Mouse (Mus musculus): ENCODE measurements around the gene Adamtsl2. TPM values are rescaled to one million over a fixed set of nuclear protein-coding genes. Genes with fewer than 3 reads are reported as not detected.

Adamtsl2 gene
- total RNA-seq, 2 experiments from 2014 or later = 19.1 to 26.8 TPM

GRCm38 (mm10) chr2:27146840-27147239, 67.7 kb downstream of the Adamtsl2 start:
- DNase-seq (ENCODE audit: low spot score) = no peak
- intact Hi-C loops (cut with DNase I) = no loop called here

DNA sequence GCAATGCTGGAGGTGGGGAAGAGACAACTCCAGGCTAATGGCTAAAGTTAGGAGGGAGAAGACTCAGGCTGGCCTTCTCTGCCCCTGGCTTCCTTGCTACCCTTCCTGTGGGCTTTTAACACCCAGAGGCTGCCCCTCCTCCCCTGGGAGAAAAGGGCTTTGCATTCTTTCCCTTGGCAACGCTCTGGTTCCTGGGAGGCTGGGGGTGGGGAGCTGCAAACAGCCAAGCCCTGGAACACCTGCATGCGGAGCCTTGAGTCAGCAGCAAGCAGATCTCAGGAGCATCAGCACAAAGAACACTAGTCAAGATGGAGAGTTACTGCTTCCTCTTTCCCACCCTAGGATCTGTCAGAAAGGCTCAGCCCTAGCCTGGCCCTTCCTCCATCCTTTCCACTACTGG, 70.3 kb downstream of the Adamtsl2 start:
- intact Hi-C loops (cut with DNase I) = no loop called here
- no peak for DNase-seq (ENCODE audit: low spot score)

- intact Hi-C loops (cut with DNase I) = no loop called here
- no peak for DNase-seq (ENCODE audit: low spot score)
These were observed 75.4 kb downstream of the Adamtsl2 start for GRCm38 (mm10) chr2:27154466-27155185.

GRCm38 (mm10) chr2:27156596-27156995, 77.4 kb downstream of the Adamtsl2 start:
- intact Hi-C loops (cut with DNase I) = no loop called here
- DNase-seq (ENCODE audit: low spot score) = no peak

Other genes with a start within 250 kb of the Adamtsl2 start
- not detected for gene Abo, start 214.4 kb upstream of the Adamtsl2 start, total RNA-seq (2021)
- 10 to 100 TPM; 12.2 to 13.9 TPM for gene Surf6, start 176.5 kb upstream of the Adamtsl2 start, total RNA-seq (2021)
- 10 to 100 TPM; 23.7 to 25.6 TPM for gene Med22, start 168.7 kb upstream of the Adamtsl2 start, total RNA-seq (2021)
- 100 to 1,000 TPM; 274 to 280 TPM for gene Rpl7a, start 168.6 kb upstream of the Adamtsl2 start, total RNA-seq (2021)
- 10 to 100 TPM; 14.7 to 14.8 TPM for gene Surf2, start 163.0 kb upstream of the Adamtsl2 start, total RNA-seq (2021)
- gene Surf1, start 162.8 kb upstream of the Adamtsl2 start, total RNA-seq (2021) = 10 to 100 TPM; 49.4 to 49.7 TPM
- 10 to 100 TPM; 82.1 to 85.7 TPM for gene Surf4, start 145.5 kb upstream of the Adamtsl2 start, total RNA-seq (2021)
- not detected for gene Stkld1, start 145.3 kb upstream of the Adamtsl2 start, total RNA-seq (2021)
- gene Rexo4, start 115.0 kb upstream of the Adamtsl2 start, total RNA-seq (2021) = 10 to 100 TPM; 13.9 to 15.2 TPM
- not detected for gene Adamts13, start 106.0 kb upstream of the Adamtsl2 start, total RNA-seq (2021)
- gene Cacfd1, start 69.5 kb upstream of the Adamtsl2 start, total RNA-seq (2021) = 10 to 100 TPM; 37.3 to 41.6 TPM
- gene Slc2a6, start 51.4 kb upstream of the Adamtsl2 start, total RNA-seq (2021) = under 1 TPM; 0.25 to 0.39 TPM
- not detected for gene Mymk, start 7.2 kb upstream of the Adamtsl2 start, total RNA-seq (2021)
- under 1 TPM; 0.34 to 0.48 TPM for gene Fam163b, start 63.1 kb downstream of the Adamtsl2 start, total RNA-seq (2021)
- gene Dbh, start 85.9 kb downstream of the Adamtsl2 start, total RNA-seq (2021) = 1 to 10 TPM; 2.1 to 2.7 TPM
- 10 to 100 TPM in 1 of 2 experiments, 1 to 10 TPM in 1; 9.7 to 10.2 TPM for gene Sardh, start 169.0 kb downstream of the Adamtsl2 start, total RNA-seq (2021)

Data from heart, postnatal 25 days (tissue).